Mouse (Mus musculus) urinary bladder, postnatal 25 days (tissue): ENCODE measurements around the gene 6030408B16Rik.
A peak's percentile ranks its signal among the peaks of the same experiment; 100 is the strongest.
"Not testable (repeated sequence)": the region's sequence is repeated elsewhere in the genome, so short reads cannot be mapped to it uniquely, and the experiment has no call there.

Source experiments
- DNase-seq: peaks from one replicate; pipeline ENCODE4 v3.0.0; 2022; ENCODE audit warnings: low spot score

6030408B16Rik gene

GRCm38 (mm10) chr15:101322106-101322505 is 29.1 kb downstream of the 6030408B16Rik start:
- DNase-seq, result no peak

GRCm38 (mm10) chr15:101322640-101323039 is 29.6 kb downstream of the 6030408B16Rik start:
- no peak for DNase-seq

- no peak for DNase-seq
These were observed 30.5 kb downstream of the 6030408B16Rik start for GRCm38 (mm10) chr15:101323511-101323910.

- not testable (repeated sequence) for DNase-seq
These were observed 31.4 kb downstream of the 6030408B16Rik start for GRCm38 (mm10) chr15:101324409-101324808.

GRCm38 (mm10) chr15:101325991-101326534 is 33.1 kb downstream of the 6030408B16Rik start:
- DNase-seq, result no peak

GRCm38 (mm10) chr15:101327282-101327681 is 34.3 kb downstream of the 6030408B16Rik start:
- DNase-seq, result peak; percentile 98

GRCm38 (mm10) chr15:101328876-101329563 is 36.0 kb downstream of the 6030408B16Rik start:
- no peak for DNase-seq

GRCm38 (mm10) chr15:101329564-101329892 is 36.5 kb downstream of the 6030408B16Rik start:
- no peak for DNase-seq

- no peak for DNase-seq
These were observed 38.1 kb downstream of the 6030408B16Rik start for GRCm38 (mm10) chr15:101331090-101331489.

- no peak for DNase-seq
These were observed 39.4 kb downstream of the 6030408B16Rik start for GRCm38 (mm10) chr15:101332370-101332769.

GRCm38 (mm10) chr15:101333165-101333564 is 40.2 kb downstream of the 6030408B16Rik start:
- DNase-seq, result no peak

- no peak for DNase-seq
These were observed 40.6 kb downstream of the 6030408B16Rik start for GRCm38 (mm10) chr15:101333648-101334047.

- peak; percentile 80 for DNase-seq
These were observed 43.6 kb downstream of the 6030408B16Rik start for GRCm38 (mm10) chr15:101336474-101337174.

GRCm38 (mm10) chr15:101338359-101338758 is 45.3 kb downstream of the 6030408B16Rik start:
- DNase-seq, result no peak

GRCm38 (mm10) chr15:101339537-101339936 is 46.5 kb downstream of the 6030408B16Rik start:
- peak; percentile 91 for DNase-seq

- peak; percentile 72 for DNase-seq
These were observed 48.9 kb downstream of the 6030408B16Rik start for GRCm38 (mm10) chr15:101341797-101342515.
